Mouse (Mus musculus) spleen, adult 12 weeks (tissue): Measurements from ENCODE around the gene Mpv17.

ENCODE experiments used
- DNase-seq: peaks from one replicate; pipeline ENCODE4 v3.0.0; 2022; ENCODE audit warnings: low spot score

The Mpv17 gene

DNA sequence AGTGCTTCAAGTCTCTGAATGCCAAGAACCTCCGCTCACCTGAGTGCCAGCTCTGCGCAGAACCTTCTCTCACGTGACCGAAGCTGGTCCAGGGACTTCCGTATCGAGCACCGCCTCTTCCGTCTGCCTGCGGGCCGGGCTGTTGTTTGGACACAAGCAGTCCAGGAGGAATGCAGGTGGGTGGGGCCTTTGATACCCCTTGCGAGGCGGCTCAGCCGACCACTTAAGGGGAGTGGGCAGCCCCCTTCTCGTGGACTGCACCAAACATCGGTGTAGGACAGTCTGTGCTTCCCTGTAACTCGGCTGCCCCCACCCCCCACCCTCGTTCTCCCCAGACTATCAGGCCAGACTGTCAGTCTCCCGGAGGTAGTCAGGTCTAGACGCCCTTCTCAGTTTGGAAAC lies at the start of gene Mpv17:
TSS of gene Mpv17 (minus strand) at position 100 of the 402 bp plus-strand sequence.
- DNase-seq: peak; percentile 51

DNA sequence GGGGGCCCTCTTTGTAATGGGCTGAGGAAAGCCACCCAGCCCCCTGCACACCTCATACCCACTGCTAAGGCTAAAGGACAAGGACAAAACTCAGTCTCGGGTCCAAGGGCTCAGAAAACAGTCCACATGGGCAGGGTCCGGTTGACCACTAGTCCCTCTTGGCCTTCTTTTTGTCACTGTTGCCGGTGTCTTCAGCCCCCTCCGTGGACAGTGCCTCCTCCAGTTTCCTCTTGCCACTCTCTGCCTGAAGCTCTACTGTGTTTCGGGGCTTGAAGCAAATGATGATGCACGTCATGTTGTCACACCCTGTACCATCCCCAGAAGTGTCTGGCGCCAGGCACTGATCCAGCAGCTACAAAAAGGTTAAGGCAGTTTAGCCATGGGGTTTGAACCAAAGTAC lies 48.9 kb upstream of the Mpv17 start:
- no peak for DNase-seq

DNA sequence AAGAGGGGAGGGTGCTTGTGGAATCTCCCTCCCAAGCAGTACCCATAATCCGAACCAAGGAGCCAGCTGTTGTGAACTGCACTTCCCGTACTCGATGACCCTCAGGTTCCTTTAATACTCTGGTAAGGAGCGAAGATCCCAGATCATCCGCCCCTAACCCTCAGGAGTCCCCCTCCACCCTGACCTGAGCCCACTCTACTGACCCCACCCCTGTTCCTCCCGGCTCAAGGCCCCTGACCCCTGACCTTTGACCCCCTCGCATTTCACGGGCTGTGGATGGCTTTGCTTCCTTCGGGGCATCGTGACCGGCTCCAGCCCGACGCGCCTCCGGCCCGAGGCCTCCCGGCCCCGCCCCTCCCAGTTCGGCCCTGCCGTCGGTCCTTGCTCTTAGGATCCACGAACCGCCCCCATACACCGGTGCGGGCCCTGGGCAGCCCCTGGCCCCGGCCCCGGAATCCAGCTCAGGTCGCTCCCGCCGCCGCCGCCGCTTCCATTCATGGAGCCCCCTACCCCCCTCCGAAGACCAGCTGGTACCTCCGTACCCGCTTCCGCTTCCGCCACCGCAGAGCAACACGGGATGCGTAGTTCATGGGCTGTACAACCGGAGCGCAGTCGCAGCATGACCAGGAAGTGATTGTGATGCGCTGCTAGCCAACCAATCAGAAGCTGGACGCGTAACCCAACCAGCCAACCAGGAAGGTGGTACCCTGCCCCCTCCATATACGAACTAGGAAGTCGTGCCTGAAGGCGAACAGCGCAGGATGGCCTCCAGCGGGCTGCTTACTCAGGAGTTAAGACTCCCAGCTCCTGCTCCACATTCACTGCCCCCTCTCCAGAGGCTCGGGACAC lies 47.9 kb upstream of the Mpv17 start, which contains the start of gene Zfp513:
TSS of gene Zfp513 (minus strand) at position 562 of the 849 bp plus-strand sequence.
- DNase-seq: peak; percentile 88

DNA sequence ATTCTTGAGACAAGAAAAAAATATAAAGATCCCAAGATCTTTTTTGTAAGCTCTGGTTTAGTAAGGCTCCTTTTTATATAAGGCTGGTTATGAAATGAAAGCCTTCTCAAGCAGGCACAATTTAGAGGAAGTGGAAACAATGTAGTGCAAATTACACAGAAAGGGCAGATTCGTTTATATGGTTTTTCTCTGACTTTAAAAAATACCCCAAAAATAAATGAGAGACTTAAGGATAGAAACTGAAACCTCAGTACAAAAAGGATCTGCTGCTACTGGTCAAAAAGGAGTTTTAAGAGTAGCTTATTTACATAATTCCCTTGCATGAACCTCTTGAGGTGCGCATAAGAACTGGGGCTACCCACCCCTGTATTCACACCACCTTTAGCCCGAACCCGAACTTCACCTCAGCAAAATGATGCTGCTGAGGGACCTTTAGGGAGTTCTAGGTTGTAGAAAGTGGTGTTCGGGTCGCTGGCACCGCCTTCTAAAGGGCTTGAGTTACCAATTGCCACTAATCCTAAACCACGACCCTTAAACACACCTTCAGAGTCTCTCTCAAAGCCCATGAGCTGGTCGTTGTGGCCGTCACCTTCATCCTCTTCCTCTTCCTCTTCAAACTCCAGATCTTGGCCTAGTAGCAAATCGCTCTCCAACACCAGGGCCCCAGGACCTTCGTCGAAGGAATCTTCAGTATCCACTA lies 47.1 kb upstream of the Mpv17 start:
- no peak for DNase-seq

DNA sequence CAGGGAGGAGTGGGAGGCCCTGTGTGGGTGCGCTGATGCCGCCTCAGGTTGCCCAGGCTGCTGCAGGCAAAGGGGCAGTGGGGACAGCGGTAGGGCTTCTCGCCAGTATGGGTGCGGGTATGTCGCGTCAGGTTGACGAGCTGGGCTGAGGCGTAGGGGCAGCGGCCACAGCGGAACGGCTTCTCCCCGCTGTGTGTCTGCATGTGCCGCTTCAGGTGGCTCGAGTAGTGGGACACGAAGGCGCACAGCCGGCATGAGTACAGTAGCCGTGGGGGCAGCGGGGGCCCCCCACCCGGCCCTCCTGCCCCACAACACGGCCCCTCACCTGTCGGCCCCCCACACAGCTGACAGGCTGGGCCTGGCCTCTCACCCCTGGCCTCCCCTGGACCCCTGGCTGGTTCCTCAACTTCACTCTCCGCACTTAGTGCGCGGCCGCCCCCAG lies 46.3 kb upstream of the Mpv17 start:
- DNase-seq: no peak

DNA sequence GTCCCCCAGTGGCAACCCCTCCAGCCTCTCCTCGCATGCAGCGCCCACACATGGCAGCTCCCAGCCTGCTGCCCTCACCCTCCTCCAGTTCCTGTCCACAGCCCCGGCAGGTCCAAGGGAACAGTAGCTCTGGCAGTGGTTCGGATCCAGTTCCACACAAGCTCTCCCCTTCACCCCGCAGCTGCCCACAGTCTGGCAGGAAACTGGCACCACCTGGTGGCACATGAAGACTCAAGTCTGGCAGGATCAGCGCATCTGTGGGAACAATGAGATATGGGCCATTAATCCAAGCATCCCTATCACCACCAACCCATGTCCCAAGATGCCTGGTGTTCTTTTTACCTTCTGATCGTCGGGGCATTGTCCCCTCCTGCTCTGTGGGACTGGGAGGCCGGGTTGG lies 45.8 kb upstream of the Mpv17 start:
- DNase-seq: no peak

DNA sequence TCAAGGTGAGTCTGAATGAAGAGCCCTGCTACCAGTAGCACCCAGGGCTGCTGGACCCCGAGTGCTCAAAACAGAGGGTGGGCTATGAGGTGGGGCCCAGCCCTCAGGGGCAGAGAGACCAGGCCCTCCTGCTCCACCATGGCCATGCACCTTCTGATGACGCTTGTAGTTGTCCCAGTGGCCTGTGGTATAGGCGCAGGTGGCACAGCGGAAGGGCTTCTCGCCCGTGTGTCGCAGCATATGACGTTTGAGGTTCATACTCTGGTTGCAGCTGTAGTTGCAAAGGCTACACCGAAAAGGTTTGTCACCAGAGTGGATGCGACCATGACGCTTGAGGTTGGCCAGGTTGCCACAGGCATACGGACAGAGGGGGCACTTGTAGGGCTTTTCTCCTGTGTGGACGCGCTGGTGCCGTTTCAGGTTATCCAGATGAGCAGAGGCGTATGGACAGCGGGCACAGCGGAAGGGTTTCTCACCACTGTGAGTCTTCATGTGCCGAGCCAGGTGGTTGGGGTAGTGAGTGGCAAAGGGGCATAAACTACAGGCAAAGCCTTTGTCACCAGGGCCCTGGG lies 45.4 kb upstream of the Mpv17 start:
- DNase-seq: no peak

DNA sequence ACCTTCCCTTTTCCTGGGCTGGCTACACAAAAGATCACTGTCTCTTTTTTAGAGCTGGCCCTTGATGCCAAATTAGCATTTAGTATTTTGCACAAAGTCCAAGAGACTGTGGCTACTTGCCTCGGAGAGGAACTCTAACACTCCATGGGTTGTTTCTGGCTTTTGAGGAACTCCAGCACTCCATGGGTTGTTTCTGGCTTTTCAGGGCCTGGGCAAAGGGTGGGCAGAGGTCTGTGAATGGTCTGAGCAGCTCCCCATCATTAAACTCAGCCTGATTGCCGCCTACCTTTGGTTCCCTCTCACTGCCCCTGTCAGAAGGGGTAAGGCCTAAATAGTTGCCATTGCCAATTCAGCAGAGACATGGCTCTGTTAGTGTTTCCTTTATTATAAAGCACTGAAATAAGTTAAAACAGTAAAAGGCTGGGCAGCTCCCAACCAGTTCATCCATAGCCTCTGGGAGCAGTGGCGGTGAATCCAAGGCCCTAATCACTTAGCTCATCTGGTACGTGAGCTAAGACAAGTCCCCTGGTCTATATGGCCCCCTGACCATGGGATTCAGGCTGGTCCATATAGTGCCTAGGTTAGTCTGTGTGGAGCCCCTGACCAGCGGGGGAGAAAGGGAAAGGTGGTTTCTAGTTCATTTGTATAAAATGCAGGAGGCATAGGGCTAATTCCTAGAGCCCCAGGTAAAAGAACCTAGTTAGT lies 44.7 kb upstream of the Mpv17 start:
- DNase-seq: no peak

DNA sequence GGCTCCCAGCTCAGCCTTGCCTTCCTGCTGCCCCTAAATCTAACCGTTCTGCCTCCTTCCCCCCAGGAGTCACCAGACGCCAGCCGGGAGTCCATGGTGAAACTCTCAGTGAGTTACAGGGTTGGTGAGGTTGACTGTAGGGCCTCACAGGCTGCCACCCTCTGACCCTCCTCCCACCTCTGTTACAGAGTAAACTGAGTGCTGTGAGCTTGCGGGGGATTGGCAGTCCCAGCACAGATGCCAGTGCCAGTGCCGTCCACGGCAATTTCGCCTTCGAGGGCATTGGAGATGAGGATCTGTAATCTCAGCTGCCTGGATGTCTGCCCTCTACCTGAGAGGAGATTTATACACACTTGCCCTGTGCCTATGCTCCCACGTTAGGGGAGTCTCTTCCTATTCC lies 44.1 kb upstream of the Mpv17 start:
- DNase-seq: no peak

DNA sequence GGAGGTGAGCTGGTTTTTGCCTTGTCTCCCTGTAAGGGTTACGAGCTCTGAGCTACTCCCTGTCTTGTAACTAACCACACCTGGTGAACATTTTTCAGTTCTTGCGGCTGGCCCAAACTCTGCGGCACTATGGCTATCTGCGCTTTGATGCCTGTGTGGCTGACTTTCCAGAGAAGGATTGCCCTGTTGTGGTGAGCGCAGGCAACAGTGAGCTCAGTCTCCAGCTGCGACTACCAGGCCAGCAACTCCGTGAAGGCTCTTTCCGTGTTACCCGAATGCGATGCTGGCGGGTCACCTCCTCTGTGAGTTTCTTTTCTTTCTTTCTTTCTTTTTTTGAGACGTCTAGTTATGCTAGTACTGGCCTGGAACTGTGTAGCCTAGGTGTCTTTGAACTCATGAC lies 43.0 kb upstream of the Mpv17 start:
- DNase-seq: no peak

DNA sequence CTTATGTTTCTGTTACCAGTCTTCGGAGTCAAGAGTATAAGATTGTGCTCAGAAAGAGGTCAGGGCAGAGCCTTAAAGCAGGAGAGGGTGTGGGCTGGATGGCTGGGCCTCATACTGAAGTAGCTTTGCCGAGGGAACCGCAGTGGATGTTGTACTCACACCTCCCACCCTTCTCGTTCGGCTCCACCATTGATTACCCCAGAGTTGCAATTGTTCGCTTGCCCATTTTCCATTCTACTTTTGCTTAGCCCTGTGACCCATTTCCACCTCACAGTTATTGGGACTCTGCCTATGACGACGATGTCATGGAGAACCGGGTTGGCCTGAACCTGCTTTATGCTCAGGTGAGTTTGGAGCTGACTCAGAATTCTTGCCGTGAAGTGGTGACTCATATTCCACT lies 42.2 kb upstream of the Mpv17 start:
- no peak for DNase-seq

DNA sequence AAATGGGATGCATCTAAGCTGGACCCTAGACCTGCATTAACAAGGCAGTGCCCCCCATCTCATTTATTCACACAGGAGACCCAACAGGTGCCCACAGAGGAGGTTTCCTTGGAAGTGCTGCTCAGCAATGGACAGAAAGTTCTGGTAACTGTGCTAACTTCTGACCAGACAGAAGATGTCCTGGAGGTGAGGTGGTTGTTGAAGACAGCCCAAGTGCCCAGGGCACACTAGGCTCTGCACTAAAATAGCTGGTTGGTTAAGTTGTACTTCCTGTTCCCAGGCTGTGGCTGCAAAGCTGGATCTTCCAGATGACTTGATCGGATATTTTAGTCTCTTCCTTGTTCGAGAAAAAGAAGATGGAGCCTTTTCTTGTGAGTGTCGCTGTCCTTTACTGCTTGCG lies 41.6 kb upstream of the Mpv17 start:
- DNase-seq: no peak

DNA sequence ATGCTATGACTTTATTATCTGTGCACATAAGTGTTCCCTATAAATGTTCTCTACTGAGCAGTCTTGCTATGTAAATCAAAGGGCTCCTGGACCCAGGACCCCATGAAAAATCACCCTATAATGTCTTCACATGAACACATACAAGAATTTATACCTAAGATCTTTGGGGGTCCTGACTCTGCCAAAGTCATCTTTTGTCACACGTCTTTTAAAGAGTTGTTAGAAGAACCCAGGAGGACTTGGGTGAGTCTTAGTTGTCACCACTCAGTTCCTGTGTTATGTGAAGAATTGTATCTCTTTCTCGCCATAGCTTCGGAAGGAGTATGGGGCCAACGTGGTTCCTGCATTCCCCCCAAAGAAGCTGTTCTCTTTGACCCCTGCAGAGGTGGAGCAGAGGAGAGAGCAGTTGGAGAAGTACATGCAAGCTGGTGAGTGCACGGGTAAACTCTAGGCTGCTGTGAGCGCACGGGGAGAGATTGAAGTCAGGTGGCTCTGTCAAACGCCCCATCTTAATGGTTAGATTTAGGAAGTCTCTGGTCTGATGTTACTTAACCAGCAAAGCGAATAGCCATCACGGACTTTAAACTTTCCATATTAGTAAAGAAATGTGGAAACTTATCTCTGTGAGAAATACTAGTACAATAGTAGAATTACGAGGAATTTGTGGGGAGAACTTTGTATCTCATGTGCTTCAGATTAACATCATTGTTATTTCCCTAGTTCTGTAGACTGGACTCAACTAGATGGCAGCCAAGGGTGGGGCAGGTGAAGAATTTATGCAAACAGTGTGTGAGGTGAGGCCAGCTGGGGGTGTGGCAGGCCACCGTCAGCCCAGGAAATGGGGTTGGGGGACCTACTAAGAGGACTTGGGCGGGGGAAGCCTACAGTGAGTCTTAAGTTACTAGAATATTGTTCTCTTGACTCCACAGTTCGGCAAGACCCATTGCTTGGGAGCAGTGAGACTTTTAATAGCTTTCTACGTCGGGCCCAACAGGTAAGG lies 40.7 kb upstream of the Mpv17 start:
- no peak for DNase-seq

DNA sequence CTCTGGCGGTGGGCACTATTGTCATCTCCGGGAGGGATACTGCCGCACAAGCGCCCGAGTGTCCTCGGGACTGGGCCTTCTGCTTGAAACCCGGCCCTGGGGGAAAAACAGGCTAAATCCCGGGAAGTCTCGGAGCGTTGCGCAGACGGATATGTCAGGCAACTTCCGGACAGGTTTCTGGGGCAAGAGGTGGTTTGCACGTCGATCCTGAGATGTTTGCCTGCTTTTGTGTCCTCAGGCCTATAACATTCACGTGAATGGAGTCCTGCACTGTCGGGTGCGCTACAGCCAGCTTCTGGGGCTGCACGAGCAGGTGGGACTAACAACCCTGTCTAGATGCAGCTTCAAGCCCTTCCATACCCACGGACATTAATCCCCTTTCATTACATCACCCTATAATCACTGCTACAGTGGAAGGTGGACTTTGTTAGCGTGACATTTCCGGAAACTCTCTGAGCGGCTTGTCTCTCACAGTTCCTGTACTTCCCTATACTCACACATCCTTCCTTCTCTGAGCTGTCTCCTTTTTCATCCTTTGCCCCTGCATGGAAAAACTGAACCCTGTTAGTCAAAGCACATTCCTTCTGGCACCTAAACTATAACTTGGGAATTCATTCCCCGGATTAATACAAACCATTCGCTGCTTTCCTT lies 39.7 kb upstream of the Mpv17 start:
- no peak for DNase-seq

DNA sequence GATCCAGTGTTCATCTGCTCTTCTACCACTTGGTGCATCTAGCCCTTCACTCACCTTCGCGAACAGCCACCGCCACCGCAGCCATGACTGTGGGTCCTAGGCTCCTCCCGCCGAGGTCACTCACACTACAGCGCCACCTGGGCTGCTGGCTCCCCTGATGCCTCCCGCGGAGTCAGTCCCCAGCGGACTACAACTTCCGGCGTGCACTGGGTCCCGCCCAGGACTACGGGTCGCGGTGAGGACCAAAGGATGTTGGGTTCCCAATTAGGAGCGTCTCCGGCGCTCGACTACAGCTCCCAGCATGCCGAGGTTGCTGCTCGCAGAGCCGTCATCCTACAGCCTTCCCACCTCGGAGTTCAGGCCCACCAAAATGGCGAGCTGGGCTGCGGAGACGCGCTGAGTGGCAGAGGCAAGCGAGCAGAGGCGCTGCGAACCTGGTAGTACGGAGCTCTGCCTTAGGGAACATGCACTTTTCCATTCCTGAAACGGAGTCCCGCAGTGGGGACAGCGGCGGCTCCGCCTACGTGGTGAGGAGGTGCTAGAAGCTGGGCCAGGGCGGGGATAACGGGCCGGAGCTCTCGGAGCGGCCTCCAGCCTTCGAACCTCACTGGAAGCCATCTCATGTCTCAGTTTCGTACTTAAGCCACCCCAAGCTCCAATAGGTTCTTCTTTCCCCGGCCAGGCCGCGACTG lies 39.0 kb upstream of the Mpv17 start, which contains the start of the genes Snx17 and Eif2b4:
TSS of gene Snx17 (plus strand) at position 289 of the 692 bp plus-strand sequence.
TSS of gene Eif2b4 (minus strand) at position 492 of the 692 bp plus-strand sequence.
- DNase-seq: peak; percentile 100

DNA sequence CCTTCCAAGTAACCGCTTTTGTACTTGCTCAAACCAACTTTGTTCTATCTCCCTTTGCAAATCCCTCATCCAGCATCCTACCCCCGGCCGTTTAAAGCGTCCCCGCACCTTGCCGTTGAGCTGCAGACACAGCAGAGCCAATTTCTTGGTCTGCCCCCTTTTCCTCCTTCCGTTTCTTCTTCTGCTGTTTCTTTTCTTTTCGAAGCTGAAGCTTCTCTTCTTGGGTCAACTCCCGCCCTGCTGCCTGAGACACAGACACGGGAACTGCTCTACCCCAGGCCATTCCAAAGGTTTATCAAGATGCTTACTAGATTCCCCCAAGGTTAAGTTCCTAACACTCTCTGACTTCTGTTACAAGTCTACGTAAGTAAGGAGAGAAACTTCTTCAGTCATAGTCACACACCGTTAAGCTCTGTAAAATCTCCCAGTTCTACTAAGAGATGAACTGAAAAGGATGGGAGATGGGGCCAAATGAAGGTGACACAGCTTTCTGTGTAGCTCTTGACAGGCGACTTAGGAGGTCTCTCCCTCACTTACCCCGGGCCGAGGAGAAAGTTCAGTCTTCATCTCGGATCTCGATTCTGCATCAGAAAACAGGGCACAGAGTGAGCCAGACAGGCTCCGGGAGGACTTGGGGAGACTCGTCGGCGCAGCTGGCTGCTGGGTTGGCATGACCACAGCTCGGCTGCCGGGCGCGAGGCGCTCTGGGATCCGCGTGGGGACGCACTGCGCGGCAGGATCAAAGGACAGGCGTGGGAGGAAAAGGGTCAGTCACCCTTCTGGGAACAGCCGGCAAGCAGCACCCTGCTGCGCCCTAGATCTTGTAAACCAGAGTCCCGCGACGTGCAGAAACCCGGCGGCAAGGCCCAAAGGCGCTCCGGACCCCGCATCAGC lies 38.2 kb upstream of the Mpv17 start:
- DNase-seq: no peak

DNA sequence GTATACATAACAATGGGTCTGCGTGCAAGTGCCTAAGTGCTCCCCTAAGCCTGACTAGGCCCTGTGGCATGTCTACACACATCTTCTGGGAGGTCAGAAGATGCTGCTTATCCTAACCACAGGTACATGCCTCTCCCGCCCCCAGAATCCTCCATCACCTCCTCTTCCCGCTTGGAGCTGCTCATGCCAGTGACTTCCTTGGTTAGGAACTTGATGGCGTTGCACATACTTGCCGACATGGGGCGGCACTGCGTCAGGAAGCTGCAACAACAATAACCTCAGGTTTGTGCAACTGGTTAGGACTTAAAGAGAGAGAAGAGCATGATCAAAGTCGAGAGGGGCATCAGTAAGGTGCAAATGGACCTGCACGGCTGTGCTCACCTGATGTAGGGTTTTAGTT lies 36.1 kb upstream of the Mpv17 start:
- DNase-seq: no peak

DNA sequence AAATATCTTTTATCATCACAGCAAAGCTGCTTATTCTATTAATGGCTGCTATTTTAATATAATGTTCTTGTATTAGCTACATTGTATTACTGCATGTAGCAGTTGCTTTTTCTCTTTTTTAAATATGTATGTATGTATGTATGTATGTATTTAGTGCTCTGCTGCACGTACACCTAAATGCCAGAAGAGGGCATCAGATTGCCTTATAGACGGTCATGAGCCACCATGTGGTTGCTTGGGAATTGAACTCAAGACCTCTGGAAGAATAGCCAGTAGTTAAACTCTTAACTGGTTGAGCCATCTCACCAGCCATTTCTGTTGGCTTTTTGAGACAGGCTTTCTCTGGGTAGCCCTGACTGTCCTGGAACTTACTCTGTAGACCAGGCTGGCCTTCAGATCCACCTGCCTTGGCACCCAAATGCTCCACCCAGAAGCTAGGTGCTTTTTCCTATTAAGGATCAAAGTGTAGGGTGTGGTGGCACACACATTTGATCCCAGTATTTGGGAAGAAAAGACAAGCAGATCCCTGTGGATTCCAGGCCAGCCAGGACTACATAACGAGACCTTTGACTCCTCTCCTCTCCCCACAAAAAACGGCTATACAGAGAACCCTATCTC lies 34.3 kb upstream of the Mpv17 start:
- DNase-seq: no peak
